Mouse (Mus musculus): ENCODE results near the gene 0610010F05Rik.

- TF ChIP-seq CTCF (IDR thresholded peaks at IDR 0.05; ENCODE audit: low read depth, low read length) (no peak), POLR2A (IDR thresholded peaks at IDR 0.05; ENCODE audit: insufficient read depth, low read length) (no peak), EP300 (IDR thresholded peaks at IDR 0.05; ENCODE audit: insufficient read depth, low read depth, low read length) (no peak)
Measured at GRCm38 (mm10) chr11:23614546-23614945, 18.9 kb downstream of the 0610010F05Rik start.

Measured in ES-Bruce4 (cell line).